Mouse (Mus musculus) kidney, postnatal 14 days (tissue): Measurements from ENCODE around the gene Gm45021.
"Not testable (repeated sequence)": the region's sequence is repeated elsewhere in the genome, so short reads cannot be mapped to it uniquely, and the experiment has no call there.

Experiments used
- DNase-seq: peaks from one replicate; pipeline ENCODE4 v3.0.0; 2022; ENCODE audit warnings: mixed read lengths

The Gm45021 gene

GRCm38 (mm10) chr6:48622186-48622843 lies 32.9 kb downstream of the Gm45021 start:
- not testable (repeated sequence) for DNase-seq

GRCm38 (mm10) chr6:48623460-48623859 lies 34.0 kb downstream of the Gm45021 start:
- DNase-seq: no peak

DNA sequence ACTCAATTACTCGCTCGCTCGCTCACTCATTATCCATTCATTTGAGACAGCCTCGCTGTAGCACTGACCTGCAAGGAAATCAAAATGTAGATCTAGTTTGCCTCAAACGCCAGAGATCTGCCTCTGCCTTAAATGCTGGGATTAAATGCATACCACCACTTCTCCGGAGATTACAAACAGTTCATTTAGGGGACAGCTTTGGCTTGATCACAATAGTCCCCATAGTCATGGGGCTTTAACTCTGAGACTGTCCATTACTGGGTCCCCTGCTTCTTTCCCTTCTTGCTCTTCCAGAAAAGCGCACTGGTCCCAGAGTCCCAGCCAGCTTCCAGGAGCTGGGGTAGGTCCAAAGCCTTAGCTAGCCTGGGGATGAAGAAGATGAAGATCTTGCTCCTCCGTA lies 37.1 kb downstream of the Gm45021 start, which contains the start of gene AI854703:
Gene AI854703 (plus strand): TSS at position 301 of the 400 bp plus-strand sequence.
- no peak for DNase-seq

DNA sequence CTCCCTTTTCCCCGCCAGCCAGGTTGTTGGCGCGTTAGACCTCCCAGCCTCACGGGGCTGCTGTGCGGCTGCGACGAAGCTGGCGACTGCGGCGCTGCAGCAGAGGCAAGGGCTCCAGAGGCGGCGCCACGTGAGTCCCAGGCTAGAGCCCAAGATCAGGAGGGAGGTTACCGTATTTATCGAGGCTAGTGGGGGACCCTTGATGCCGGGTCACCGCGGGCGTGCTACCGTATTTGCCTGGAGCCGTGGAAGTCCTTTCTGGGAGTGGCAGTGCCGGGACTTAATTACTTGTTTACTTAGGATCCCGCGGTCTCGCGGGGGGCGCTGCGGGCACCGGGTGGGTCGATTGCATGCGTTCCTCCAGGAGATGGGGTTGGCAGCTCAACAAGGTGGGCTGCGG lies 37.6 kb downstream of the Gm45021 start:
- peak; percentile 82 for DNase-seq

DNA sequence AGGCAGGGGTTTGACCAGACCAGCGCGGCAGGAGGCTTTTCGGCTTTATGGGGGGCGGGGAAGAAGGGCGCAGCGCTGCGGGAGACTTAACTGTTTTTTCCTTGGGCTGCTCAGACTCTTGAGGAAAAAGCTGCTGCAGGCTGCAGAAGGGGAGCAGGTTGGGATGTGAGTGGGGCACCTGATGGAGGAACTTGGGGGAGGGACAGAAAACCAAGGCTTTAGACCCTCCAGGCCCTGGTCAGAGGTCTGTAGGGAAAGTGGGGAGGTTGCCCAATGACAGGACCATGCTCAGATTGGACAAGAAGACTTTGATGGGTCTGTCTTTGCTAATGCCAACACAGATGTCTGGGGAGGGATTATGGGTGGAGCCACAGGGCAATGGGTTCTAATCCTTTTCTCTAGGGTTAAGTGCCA lies 38.1 kb downstream of the Gm45021 start:
- peak; percentile 44 for DNase-seq

- peak; percentile 83 for DNase-seq
Observed at GRCm38 (mm10) chr6:48628377-48628776, 39.0 kb downstream of the Gm45021 start.

GRCm38 (mm10) chr6:48628808-48629660 lies 39.6 kb downstream of the Gm45021 start:
- peak; percentile 55 for DNase-seq

DNA sequence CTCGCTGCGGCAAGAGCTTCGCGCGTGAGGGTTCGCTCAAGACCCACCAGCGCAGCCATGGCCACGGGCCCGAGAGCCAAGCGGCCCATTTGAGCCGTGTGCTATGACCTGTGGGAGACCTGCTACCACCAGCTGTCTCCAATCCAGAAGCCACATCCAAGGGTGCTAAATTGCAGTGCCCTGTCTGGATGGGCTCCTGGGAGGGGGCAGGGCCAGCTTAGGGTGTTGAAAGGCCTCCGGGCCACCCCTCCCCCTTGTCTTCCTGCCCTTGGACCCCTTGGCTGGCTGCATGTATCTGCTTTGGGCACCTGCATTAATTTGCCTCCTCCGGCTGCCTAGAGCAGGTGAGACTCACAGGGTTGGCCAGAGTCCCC lies 40.2 kb downstream of the Gm45021 start:
- DNase-seq: peak; percentile 76

GRCm38 (mm10) chr6:48630831-48631230 lies 41.4 kb downstream of the Gm45021 start:
- DNase-seq: no peak

DNA sequence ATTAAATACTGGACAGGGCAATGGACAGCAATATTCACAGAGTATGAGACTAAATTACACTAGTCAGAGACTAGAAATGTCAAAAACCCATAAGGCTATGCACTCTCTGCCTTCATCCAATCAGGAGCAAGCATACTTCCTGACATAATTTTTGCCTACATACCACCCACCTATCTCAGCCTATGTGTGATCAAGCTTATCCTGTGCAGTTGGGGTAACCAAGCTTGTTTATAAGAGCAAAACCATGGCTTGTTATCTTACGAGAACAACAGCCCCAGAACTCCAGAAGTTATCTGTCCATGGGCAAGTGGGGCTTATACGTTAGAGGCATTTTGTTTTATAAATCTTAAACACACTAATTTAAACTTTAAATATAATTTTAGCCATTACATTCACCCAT lies 45.7 kb downstream of the Gm45021 start:
- no peak for DNase-seq

DNA sequence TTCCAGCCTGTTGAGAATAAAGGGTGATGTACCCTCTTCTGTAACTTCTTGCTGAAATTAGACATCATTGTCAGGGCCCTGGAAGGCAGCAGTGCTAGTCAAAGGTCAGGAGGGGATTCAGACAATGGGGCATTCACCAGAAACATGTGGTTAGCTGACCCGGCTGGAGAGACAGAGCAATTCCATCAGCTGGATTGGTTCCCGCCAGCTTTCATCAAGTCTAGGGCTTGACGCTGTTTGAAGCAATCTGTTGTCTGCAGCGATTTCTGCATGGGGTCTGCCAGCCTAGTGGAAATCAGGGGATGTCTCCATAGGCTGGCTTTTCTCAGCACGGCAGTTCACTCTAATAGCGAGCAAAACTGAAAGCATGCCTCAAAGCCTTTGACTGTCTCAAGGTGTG lies 47.1 kb downstream of the Gm45021 start:
- no peak for DNase-seq

GRCm38 (mm10) chr6:48637811-48638500 lies 48.5 kb downstream of the Gm45021 start:
- no peak for DNase-seq

DNA sequence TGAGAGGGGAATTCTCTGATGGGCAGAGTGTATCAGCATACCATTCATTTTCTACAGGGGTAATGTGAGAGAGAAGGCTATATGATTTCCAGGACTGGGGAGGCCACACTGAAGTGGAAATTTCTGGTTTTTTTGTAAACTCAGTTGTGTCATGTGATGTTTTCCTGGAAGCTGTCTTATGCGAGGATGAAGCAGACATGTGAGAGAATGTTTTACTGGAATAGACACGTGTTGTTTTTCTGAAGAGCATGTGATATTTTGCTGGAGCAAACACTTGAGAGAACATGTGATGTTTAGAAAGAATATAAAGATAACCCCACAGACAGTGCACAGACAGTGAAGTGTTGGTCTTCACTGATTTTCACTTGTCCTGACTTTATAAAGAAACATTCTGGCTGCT lies 49.1 kb downstream of the Gm45021 start:
- no peak for DNase-seq

- DNase-seq: no peak
Observed at GRCm38 (mm10) chr6:48641391-48641790, 52.0 kb downstream of the Gm45021 start.

- DNase-seq: peak; percentile 61
Observed at GRCm38 (mm10) chr6:48642764-48643292, 53.4 kb downstream of the Gm45021 start.

DNA sequence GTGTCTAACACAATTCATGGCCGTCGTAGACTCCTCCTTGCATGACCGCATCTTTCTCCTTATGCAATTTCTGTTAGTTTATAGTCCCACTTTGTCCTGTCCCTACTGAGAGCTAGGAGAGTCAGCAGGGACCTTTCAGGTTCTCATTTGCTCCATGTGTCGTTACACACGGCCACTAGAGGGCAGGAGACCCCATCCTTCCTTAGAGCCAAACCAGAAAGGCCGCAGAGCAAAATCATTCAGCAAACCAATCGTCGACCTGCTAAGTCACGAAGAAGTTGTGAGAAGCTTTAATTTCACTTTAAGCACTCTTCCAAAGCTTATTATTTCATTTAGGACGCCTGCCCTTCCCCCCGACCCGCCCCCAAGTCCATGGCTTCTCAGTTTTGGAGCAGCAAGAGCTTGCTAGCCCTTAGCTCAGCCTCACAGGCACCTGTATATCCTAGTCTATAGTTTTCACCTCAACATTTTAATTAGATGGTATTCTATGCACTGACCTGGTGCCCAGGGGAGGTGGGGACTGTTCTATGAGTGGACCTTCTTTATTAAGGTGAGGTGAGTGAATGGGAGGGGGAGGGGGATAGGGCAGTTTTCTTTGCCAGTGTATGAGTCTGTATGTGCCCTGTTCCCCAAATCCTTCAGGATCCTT lies 56.4 kb downstream of the Gm45021 start:
- DNase-seq: peak; percentile 83

- DNase-seq: no peak
Observed at GRCm38 (mm10) chr6:48646309-48646690, 56.9 kb downstream of the Gm45021 start.

GRCm38 (mm10) chr6:48646995-48647394 lies 57.6 kb downstream of the Gm45021 start, which contains the start of gene Gimap8:
TSS of gene Gimap8 (plus strand) at chr6:48647234.
- DNase-seq: peak; percentile 84

- no peak for DNase-seq
Observed at GRCm38 (mm10) chr6:48647611-48648010, 58.2 kb downstream of the Gm45021 start.

- DNase-seq: peak; percentile 28
Observed at GRCm38 (mm10) chr6:48648779-48649178, 59.4 kb downstream of the Gm45021 start.

GRCm38 (mm10) chr6:48650041-48650440 lies 60.6 kb downstream of the Gm45021 start:
- DNase-seq: no peak

DNA sequence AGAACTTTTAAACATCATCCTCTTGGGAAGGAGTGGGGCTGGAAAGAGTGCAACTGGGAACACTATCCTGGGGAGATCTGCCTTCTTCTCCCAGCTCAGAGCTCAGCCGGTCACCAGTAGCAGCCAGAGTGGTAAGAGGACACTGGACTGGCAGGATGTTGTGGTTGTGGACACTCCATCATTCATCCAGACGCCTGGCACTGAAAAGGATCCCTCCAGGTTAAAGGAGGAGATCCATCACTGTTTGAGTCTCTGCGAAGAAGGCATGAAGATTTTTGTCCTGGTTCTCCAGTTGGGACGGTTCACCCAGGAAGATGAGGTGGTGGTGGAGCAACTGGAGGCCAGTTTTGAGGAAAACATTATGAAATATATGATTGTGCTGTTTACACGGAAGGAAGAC lies 69.3 kb downstream of the Gm45021 start:
- no peak for DNase-seq
